Mouse (Mus musculus) liver, embryonic 14.5 days (tissue): Measurements from ENCODE around the gene Rap2b.

Experiments used
- CTCF ChIP-seq: IDR thresholded peaks from 2 replicates; pipeline ENCODE4 v1.5.1; 2016; ENCODE audit warnings: antibody characterized with exemption, low read depth, control low read depth
- EP300 ChIP-seq: IDR thresholded peaks from 2 replicates; pipeline ENCODE4 v1.6.1; 2016; ENCODE audit warnings: antibody characterized with exemption, low read depth

GRCm38 (mm10) chr3:61349433-61349832, 12.0 kb upstream of the Rap2b start:
- no peak for TF ChIP-seq CTCF
- TF ChIP-seq EP300, result no peak
